Comparison of ENCODE assay signal across 7 mouse cellular contexts in the genomic region with DNA sequence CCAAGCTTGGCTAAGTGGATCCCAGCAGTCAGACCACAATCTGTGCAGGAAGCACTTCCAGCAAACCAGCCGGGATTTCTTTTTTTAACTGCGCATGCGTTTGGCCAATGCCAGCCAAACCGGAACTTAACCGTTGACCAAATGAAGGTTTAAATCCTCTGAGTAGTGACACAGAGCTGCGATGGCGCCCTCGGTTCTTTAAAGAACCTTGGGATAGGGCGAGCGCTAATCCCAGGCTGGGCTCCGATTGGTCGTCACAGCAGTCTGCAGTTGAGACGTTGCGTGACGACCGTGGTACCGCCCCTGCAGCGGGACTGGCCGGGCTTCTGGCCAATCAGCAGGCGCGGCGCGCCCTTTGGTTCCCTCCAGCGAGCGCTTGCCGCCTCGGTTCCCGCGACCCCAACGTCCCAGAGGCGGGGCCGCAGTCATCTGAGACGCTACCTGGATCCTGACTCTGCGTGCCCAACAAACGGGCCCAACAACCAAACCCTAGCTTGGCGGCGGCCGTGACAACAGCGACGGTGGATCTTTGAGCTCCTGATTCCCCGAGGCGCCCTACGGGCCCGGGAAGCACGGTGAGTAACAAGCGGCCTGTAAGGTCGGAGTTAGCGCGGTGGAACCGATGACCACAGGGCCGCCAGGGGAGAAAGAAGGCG. TPM values are rescaled to one million over a fixed set of nuclear protein-coding genes. Genes with fewer than 3 reads are reported as not detected.
DNase-seq lines count a peak whose midpoint lies in the region; ATAC-seq lines count a peak whose summit lies in the region.

A gene (plus strand): TSS at position 387 of the 656 bp plus-strand sequence.

- peak within 1 kb of the TSS; percentile 51 for H3K9ac ChIP-seq in embryonic facial prominence, embryonic 11.5 days (replicated peaks; ENCODE audit: low read length)
- peak within 1 kb of the TSS; percentile 69 for H3K9ac ChIP-seq in midbrain, embryonic 13.5 days (replicated peaks)

- H3K27ac ChIP-seq in embryonic facial prominence, embryonic 11.5 days (replicated peaks; ENCODE audit: low read depth, low read length), result peak within 1 kb of the TSS; percentile 71
- peak within 1 kb of the TSS; percentile 91 for H3K27ac ChIP-seq in limb, embryonic 10.5 days
- H3K27ac ChIP-seq in midbrain, embryonic 13.5 days, result peak within 1 kb of the TSS; percentile 88

- WGBS in embryonic facial prominence, embryonic 11.5 days, result under 1% methylated on average over 52 of the region's 52 CpGs
- WGBS in limb, embryonic 10.5 days, result under 1% methylated on average over 52 of the region's 52 CpGs
- under 1% methylated on average over 52 of the region's 52 CpGs for WGBS in midbrain, embryonic 13.5 days

- ATAC-seq in embryonic facial prominence, embryonic 11.5 days (replicated peaks; ENCODE audit: insufficient number of reproducible peaks, low FRiP score, low TSS enrichment, low read depth), result peak; percentile 100
- peak; percentile 90 for ATAC-seq in granulocyte monocyte progenitor cell, adult 5-6 weeks (replicated peaks; ENCODE audit: poor library complexity, severe bottlenecking)
- peak; percentile 100 for ATAC-seq in midbrain, embryonic 13.5 days

- peak; percentile 98 for DNase-seq in adrenal gland, postnatal 14 days
- peak; percentile 99 for DNase-seq in embryonic facial prominence, embryonic 11.5 days (ENCODE audit: low spot score)
- peak; percentile 97 for DNase-seq in kidney, adult 11 months
- DNase-seq in limb, embryonic 10.5 days (ENCODE audit: low spot score), result peak; percentile 97
- DNase-seq in spleen, adult 12 weeks (ENCODE audit: low spot score), result peak; percentile 94

- H3K9me3 ChIP-seq in embryonic facial prominence, embryonic 11.5 days (replicated peaks; ENCODE audit: control insufficient read depth, low read length), result no peaks in the 10 kb centered on the region
- no peaks in the 10 kb centered on the region for H3K9me3 ChIP-seq in limb, embryonic 10.5 days (replicated peaks)
- H3K9me3 ChIP-seq in midbrain, embryonic 13.5 days, result no peaks in the 10 kb centered on the region

- no peaks in the 10 kb centered on the region for H3K36me3 ChIP-seq in embryonic facial prominence, embryonic 11.5 days (replicated peaks; ENCODE audit: control insufficient read depth, insufficient read depth, low read depth, low read length)
- H3K36me3 ChIP-seq in limb, embryonic 10.5 days, result peaks cover 21% of the 10 kb centered on the region
- H3K36me3 ChIP-seq in midbrain, embryonic 13.5 days, result no peaks in the 10 kb centered on the region

- peak within 1 kb of the TSS; percentile 44 for H3K4me2 ChIP-seq in embryonic facial prominence, embryonic 11.5 days (ENCODE audit: low read depth, low read length)
- H3K4me2 ChIP-seq in midbrain, embryonic 13.5 days (replicated peaks), result peak within 1 kb of the TSS; percentile 72

- no peaks in the 10 kb centered on the region for H3K27me3 ChIP-seq in embryonic facial prominence, embryonic 11.5 days (ENCODE audit: control insufficient read depth, insufficient read depth, low read length)
- no peaks in the 10 kb centered on the region for H3K27me3 ChIP-seq in limb, embryonic 10.5 days (ENCODE audit: low read depth, poor library complexity, severe bottlenecking)
- H3K27me3 ChIP-seq in midbrain, embryonic 13.5 days, result peaks cover 6% of the 10 kb centered on the region; the same call in 1 of the 2 replicates

- H3K4me3 ChIP-seq in embryonic facial prominence, embryonic 11.5 days (ENCODE audit: low read depth, low read length), result peak within 1 kb of the TSS; percentile 43
- H3K4me3 ChIP-seq in limb, embryonic 10.5 days, result peak within 1 kb of the TSS; percentile 71
- H3K4me3 ChIP-seq in midbrain, embryonic 13.5 days (replicated peaks), result peak within 1 kb of the TSS; percentile 69

- H3K4me1 ChIP-seq in embryonic facial prominence, embryonic 11.5 days (ENCODE audit: control insufficient read depth, insufficient read depth, low read length), result no peaks in the 10 kb centered on the region
- peaks cover 15% of the 10 kb centered on the region for H3K4me1 ChIP-seq in limb, embryonic 10.5 days
- H3K4me1 ChIP-seq in midbrain, embryonic 13.5 days (replicated peaks), result peaks cover 21% of the 10 kb centered on the region

RNA-seq across cellular contexts. Expression of the gene that starts here (rescaled TPM):
- total RNA-seq in adrenal gland, postnatal 14 days (2021), result 1.9 and 2.3 TPM in 2 replicates
- 23.1 and 25.1 TPM in 2 replicates for polyA plus RNA-seq in embryonic facial prominence, embryonic 11.5 days (2014; fragmentation: Nextera tagmentation; extraction: Ambion mirVana)
- total RNA-seq in granulocyte monocyte progenitor cell, adult 5-6 weeks (2014; fragmentation: Nextera tagmentation), result 20.3 and 20.4 TPM in 2 replicates
- 18.4 and 21.7 TPM in 2 replicates for total RNA-seq in granulocyte monocyte progenitor cell, adult 5-6 weeks (2017)
- 16.9 and 19.8 TPM in 2 replicates for polyA plus RNA-seq in limb, embryonic 10.5 days (2016; fragmentation: Nextera tagmentation; extraction: Ambion mirVana)
- 4.7 and 5.7 TPM in 2 replicates for polyA plus RNA-seq in midbrain, embryonic 13.5 days (2015; fragmentation: Nextera tagmentation; extraction: Ambion mirVana)

Comparison
In these comparisons a context has a peak if more than half of its experiments do, and no peak if none do; other contexts are left out.
1. Peak in every context shown above with its lines: DNase-seq, ATAC-seq, H3K4me3 ChIP-seq and H3K27ac ChIP-seq.